Mouse (Mus musculus): ENCODE measurements around the gene Phactr2.

Gene Phactr2

DNA sequence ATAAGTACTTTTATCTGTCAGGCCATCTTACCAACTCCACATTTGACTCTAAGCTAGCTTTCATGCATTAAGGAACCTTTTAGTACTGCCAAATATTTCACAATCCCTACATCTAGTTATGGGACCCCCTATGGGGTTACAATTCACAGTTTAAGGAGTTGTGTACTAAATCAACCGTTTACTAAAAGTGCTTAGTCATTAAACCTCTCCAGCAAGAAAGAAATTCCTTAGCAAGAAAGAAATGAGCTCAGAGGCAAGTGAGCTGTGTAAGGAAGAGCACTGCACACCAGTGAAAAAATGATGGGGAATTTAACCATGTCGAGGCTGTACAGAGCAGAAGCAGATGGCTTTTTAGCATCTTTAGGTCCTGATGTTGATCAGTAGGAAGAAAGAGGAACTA, 141.2 kb downstream of the Phactr2 start:
- in situ Hi-C loops (cut with MseI, MboI) = no loop called here

DNA sequence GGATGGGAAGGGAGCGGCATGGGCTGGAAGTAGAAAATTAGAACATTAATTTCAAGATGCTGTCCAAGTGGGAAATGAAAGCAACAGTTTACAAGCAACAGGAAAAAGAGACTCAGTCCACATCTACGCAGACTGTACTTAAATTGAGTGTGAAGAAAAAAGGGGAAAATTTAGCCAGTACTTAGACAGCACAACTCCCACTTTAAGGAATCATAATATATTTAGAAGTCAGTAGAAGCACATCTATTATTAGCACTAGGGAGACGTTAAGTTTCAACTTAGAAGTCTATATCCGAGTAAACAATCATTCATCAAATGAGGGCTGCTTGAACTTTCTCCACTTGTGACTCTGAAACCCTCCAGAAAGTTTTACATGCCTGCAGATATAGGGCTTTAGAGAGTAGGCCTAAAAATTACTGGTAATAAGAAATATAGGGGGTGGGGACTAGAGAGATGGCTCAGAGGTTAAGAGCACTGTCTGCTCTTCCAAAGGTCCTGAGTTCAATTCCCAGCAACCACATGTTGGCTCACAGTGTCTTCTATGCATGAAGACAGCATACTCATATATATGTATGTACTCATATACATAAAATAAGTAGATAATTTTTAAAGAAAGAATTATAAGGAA, 142.7 kb downstream of the Phactr2 start:
- in situ Hi-C loops (cut with MseI, MboI) = no loop called here

DNA sequence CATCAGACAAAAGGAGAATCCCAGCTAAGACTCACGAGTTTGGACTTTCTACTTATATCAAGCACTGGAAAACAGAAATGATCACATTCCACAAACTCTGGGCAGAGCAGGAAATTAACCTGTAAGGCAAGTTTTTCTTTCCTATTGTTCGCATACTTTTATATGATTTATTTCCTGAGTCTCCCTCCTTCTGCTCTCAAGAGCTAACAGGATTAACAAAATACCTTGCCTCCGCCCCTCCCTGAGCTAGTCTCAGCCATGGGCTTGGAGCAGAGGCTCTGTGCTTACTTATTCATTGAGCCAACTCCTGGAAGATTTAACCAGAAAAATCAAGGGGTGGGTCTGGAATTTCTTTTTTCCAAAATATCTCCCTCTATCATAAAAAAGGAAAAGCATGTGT, 145.6 kb downstream of the Phactr2 start:
- in situ Hi-C loops (cut with MseI, MboI) = no loop called here

DNA sequence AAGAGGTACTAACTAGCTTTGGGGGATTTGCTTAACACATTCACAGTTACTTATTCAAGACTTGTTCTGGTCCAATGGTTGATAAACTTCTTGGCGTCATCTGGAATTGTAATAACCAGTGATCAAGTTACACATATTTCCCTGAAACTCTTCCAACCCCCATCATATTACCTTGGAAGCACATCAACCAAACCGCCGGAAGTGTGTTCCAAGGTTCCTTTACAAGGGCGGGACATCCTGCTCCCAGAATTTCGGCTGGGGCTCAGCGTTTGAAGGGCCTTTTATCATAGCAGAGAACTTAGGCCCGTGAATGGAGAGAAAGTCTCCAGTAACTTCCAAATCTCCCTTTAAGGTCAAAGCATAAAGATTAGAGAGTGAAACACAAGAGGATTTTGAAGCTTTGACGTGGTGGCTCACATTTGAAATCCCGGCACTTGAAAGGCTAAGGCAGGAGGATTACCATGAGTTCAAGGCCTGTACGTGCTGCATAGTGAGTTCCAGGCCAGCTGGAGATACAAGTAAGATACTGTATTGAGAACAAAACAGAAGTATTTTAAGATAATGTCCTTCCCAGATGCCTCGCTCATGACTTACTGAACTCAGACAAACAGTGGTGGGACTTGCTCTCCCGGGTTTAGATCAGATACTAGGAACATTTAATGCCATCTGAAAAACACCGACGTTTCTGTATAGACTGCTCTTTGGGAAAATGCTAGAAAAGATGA, 147.9 kb downstream of the Phactr2 start:
- in situ Hi-C loops (cut with MseI, MboI) = no loop called here

DNA sequence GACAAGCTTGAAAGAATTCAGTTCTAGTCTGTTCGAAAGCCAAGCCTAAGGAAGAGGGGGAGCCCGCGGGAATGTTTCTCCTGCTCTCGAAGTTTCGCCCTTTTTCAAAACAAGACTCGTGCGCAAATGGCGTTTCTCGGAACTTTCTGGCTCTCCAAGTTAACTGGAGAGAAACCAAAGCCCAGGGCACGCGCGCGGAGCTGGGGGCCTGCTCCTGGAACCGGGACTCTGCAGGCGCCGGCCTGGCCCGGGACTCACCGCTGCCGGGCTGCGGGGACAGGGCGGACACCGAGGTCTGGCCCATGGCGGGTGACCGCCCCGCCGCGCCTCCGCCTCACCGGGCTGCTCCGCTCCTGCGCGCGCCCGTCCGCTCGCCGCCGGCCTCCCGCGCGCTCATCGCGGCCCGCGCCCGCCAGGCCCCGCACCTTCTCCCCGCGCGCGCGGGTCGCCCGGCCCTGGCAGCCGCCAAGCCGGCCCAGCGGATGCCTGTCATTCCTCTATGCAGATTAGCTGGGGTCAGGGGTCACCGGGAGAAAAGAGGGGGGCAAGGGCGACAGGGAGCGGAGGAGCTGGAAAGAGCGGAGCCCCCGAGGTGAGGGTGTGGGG, 150.3 kb downstream of the Phactr2 start:
- in situ Hi-C loops (cut with MseI, MboI) = no loop called here

DNA sequence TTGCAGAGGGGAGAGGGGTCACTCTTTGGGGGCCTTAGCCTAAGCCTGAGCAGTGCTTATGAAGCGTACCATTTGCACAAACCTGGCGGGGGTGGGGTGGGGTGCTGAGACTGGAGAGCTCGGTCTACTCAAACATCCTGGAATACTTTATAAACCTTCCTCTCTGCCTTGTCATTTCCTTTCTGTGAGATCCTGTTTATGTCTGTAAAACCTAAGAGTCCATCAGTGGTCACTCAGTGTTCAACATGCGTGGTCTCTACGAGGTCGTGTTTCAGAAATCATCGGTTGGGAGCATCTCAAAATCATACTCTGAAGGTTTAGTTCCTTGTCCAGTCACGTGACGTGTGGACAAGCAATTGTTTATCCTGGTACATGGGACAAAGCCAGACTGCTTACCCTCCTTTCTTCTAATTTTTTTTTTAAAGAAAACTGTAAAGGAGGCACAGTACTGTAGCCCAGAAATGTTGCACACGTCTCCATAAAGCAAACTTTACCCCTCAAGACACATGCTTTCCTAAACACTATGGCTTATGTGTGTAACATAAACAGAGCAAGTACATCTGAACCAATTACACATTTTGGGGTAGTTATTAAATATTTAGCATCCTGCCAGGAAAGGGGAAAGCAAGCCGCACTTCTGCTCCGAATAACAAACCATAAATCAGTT, 150.9 kb downstream of the Phactr2 start:
- in situ Hi-C loops (cut with MseI, MboI) = no loop called here

DNA sequence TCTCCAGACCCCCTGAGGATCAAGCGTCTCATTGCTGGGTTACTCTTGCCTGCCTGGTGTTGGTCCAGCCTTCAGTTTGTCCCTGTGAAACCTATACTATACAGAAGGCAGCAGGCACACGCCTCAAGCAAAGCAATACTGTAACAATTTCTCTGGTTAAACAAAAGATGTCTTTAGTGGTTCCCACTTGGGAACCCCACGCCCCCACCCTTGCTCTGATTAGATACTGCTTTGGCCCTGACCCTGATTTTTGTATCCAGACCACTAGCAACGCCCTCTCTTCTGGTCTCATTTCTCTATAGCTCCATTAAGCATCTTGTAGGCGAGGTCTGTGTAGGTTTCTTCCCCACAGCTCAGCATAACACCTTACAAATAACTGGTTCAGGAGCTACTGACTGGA, 159.2 kb downstream of the Phactr2 start:
- in situ Hi-C loops (cut with MseI, MboI) = no loop called here

DNA sequence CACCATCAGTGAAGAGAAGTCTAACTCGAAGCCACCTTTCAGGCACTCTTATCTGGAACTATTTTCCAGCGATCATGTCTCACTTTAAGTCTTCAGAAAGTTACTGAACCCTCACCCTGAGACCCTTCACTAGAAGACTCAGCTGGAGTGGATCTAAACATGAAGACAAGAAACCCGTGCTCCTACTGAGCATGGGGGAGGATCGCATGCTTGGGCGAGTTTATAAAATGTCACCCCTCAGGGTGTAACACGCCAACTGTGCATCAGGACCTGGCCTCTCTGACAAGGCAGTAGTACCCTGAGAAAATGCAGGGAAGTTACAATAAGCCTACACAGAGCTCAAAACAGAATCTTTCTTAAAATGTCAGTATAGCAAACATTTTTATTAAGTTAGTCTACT, 161.6 kb downstream of the Phactr2 start:
- in situ Hi-C loops (cut with MseI, MboI) = no loop called here

DNA sequence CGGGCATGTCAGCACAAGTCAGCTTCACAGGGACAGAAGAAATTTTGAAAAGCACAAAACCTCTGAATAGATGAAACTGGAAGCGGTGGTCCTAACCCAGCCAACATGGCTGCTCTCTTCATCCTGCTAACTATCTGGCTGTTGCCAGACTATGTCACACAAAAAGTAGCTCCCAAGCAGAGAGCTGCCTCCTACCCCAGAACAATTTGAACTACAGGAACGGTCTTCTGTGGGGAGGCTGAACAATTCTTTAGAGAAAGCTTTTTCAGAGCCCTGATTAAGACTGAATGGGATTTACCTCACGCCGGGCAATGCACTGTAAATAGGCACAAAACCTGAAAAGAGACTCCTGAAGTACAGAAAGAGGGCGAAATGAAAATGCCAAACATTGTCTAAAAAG, 162.6 kb downstream of the Phactr2 start:
- in situ Hi-C loops (cut with MseI, MboI) = no loop called here

DNA sequence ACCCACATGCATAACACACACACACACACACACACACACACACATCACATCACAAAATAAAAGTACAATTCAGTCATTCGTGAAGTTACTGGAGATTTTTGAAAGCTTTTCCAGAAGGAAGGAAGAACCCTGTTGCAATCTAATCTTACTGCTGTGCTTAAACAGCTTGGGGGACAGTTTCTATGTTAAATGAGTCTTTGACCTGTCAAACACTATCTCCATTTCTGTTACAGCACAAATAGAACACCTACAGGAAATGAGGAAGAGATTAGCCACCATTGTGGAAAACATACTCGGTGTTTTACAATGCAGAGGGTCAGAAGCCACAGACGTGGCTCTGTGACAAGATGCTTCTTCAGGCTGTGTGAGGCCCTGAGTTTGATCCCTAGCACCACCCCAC, 164.1 kb downstream of the Phactr2 start:
- in situ Hi-C loops (cut with MseI, MboI) = no loop called here

DNA sequence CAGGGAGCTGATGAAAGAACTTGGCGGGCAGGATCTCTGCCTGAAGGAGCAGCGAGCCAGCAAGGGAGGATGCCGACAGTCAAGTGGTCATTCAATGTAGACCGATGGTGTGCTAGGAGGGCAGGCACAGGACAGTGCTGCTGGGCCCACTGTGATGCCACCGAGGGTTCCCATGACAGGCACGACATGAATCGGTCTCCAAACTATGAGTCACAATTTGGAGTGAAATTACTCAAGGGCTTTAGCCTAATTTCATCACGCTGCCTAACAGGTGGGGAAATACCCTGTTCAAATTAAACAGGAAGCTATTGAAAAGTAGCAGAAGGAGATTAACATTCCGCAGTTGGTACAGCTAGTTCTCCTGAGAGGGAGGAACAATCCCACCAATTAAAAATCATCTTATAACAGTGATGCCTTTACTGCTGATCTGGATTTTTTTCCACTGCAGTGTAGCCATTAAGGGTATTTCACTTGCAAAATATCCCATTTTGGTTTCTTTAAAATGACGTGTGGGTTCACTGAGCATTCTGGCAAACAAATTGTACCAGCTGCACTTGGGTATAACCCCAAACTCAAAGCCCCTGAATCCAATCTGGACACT, 169.5 kb downstream of the Phactr2 start:
- in situ Hi-C loops (cut with MseI, MboI) = no loop called here

DNA sequence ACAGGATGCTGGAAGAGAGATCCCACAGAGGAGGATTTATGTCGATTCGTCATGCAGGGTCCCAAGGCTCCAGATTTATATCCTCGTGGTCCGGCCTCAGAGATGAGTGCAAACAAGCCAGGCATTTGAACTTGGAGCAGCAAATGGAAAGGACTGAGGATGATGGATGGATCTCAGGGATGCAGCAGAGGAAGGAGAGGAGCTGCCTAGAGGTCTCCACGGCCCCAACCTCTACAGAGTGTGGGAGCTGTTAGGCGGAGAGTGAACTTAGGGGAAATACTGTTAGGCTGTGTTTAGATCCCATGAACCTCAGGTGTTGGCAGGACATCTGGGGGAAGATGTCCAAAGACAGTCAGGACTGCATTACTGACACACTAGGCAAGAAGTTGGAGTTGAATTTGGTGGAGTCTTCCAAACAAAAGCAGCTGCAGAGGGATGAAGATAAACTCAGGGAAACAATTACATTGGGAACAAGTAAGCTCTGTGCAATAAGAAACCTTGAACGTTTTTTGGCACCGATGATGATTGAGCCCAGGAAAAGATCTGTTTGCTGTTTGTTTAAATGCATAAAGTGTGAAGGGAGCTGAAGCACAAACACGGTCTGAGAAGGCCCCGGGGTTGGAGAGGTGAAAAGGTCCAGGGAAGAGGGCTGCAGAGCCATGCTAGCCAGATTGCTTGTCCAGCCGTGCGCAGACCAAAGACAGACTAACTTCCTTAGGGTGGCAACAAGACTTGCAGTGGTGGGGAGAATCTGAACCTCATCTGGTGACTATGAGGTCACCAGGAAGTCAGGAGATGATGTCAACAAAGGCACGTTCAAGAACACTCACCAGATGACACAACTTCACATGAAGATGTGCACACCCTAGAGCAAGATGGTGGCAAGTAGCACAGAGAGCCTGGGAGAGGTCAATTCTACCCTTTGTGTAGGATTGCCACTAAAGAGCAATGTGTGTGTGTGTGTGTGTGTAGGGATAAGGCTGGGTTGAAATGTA, 170.6 kb downstream of the Phactr2 start:
- in situ Hi-C loops (cut with MseI, MboI) = no loop called here

DNA sequence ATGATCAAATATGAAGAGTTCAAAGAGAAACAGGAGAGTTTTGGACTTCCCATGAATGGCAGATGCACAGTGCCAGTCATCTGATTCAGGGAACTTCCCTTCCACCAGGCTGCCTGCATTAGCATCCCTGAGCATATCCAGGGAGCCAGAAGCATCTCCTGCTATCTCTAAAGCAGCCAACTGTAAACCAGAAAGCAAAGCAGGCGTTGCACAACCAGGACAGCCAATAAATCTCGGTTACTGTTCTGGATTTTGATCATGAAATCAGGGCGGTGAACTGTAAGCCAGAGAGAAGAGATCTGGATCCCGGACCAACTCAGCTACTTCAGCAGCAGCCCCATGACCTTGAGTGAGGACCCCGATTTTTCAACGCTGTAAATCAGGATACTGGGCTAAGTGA, 173.6 kb downstream of the Phactr2 start:
- in situ Hi-C loops (cut with MseI, MboI) = no loop called here

DNA sequence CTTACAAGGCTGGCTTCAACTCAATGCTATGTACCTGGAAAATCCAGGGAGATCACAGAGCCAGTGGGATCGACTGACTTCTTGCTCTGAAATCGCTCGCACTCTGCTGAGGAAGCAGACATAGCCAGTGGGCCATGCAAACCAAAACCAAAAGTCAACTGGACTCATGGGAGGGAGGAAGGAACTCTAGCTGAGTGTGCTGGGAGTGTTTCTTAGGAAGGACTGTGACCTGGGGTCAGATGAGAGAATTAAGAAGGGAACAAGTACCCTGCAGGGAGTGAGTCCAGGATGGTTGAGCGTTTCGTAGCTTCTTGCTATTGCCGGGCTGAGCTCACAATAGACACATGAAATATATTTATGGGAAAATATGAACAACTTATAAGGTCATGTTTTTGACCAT, 174.0 kb downstream of the Phactr2 start:
- in situ Hi-C loops (cut with MseI, MboI) = no loop called here

DNA sequence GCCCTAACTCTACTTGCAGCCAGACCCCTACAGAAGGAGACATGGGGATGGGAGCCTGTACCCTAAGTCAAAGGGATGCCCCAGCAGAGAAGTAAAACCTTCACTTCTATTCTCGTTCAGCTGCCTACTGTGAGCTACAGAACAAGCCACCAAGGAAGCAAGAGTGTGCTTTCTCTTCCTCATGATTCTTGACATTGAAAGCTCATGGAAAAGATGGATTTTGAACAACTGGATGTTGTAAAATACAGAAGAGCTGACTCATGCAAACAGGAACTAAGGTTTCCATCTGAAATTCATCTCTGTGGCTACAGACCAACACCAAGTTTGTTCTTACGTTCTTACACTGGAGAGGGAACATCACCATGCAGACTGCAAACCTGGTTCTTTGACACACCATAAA, 179.3 kb downstream of the Phactr2 start:
- in situ Hi-C loops (cut with MseI, MboI) = no loop called here

DNA sequence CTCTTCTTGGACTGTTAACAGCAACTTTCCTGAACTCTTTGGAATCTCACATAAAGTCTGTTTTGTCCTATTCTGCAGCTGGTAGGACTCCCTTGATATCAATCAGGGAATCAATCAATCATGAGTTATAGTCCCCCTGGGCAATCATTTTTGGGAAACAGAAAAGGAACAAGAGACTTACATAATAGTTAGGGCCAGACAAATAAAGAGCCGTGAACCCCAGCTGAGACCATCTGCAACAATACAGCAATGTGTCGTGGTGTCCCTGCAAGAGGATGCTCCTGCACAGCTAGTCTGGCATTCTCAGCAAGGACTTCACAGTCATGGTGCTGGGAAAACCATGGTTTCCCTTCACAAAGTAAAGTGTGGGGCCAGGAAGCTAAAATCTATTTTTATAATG, 182.2 kb downstream of the Phactr2 start:
- in situ Hi-C loops (cut with MseI, MboI) = no loop called here

DNA sequence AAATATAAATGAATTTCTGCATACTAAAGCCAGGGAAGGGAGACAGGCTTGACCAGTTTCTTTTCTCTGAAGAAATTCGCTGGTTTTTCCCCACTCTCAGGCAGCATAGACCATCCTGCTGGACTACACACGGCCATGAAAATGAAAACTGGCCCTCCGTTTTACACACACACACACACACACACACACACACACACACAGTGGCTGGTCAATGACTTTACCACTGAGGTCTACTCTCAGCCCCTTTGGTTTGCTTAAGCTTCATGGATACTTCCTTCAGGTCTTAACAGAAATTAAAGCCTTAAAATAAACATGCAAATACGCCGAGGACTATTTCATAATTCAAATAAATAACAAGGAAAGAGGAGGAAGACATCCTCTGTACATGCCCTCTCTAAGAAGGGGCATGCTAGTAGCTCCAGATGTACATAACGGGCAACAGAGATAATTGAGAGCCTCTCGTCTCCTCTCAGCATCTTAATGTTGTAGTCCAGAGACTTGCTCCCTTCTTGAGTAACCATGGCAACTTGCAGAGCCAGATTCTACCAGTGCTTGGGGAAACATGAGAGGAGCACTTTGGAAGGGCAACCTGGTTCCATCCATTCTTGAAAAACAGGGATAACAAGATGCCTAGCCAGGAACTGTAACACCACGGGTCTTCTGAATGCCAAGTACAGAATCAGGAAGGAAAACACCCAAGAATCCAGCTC, 184.8 kb downstream of the Phactr2 start:
- in situ Hi-C loops (cut with MseI, MboI) = no loop called here

DNA sequence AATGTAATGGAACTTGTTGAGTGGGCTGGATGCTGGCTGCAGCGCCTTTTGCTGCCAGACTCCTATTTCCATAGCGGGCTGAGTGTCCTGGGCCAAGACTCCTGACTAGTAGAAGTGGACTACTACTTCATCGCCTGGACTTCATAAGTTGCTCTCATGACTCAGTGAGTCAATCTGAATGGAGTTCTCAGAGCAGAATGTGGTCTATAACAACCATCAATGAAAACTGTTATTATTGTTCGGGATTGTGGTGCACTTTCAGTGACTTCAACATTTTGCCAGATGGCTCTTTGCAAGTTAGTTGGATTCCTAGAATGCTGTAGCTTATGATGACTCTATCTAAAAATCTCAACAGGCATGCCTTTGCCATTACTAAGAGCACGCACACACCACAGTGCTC, 185.9 kb downstream of the Phactr2 start:
- in situ Hi-C loops (cut with MseI, MboI) = no loop called here

DNA sequence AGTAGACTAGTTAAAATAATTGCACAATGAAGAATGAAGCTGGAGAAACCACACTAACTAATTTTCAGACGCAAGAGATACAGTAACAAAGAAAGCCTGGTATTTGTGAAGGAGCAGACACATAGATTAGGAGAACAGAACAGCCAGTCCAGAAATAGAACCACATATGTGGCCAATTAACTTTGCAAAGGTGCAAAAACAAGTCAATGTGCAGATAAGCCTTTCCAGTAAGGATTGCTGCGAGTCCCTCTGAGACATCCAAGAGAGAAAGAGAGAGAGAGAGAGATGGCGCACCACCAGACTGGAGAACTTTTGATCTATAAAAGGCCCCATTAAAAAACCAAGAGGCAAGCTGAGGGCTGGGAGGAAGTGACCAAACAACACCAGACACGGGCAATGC, 190.8 kb downstream of the Phactr2 start:
- in situ Hi-C loops (cut with MseI, MboI) = no loop called here

DNA sequence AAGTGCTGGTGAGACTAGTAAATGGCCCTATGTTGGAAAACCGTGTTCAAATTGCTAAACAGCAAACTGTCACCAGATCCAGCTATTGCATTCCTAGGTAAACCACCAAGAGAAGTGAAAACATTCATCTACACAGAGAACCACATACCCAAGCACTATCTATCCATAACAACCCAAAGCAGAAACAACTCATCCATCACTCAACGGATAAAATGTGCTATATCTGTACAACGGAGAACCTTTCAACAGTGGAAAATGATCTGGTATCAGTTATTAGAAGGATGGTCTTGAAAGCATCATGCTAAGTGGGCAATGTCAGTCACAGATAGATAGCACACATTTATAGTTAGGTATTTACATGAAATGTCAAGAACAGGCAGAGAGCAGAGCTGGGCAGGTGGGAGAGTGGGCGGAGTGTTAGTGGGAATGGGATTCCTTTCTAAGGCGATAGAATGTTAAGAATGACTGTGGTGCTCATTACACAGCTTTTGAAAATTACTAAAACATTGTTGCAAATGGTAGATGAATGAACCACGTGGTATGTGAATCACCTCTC, 193.8 kb downstream of the Phactr2 start:
- in situ Hi-C loops (cut with MseI, MboI) = no loop called here
